Mouse (Mus musculus) frontal cortex, postnatal 25 days (tissue): ENCODE measurements around the gene Bcor.

Experiments
- DNase-seq, 2 experiments: peaks; one replicate each; pipeline ENCODE4 v3.0.0; 2022; ENCODE audit warnings: low spot score in 2 of 2

Gene Bcor

GRCm38 (mm10) chrX:12067031-12067430 is 93.1 kb downstream of the Bcor start:
- DNase-seq: no peak

DNA sequence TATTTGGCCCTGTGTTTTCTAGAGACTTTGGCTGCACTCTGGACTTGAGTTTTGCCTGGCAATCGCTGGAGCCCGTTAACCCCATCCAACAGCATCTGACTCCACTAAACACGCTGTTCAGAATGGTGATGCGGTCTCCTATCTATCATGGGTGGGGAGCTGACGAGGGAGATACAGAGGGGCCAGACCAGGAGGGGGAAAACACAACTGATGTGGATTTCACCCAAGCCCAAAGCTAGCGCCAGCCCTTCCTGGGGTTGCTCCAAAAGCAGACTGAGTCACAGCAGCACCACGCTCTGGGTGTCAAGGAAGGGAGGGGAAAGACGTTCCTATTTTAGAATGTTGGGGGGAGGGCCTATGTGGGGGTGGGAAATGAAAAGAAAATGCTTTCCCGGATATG is 94.4 kb downstream of the Bcor start:
- no peak for DNase-seq

GRCm38 (mm10) chrX:12062932-12063260 is 97.3 kb downstream of the Bcor start:
- DNase-seq: no peak

DNA sequence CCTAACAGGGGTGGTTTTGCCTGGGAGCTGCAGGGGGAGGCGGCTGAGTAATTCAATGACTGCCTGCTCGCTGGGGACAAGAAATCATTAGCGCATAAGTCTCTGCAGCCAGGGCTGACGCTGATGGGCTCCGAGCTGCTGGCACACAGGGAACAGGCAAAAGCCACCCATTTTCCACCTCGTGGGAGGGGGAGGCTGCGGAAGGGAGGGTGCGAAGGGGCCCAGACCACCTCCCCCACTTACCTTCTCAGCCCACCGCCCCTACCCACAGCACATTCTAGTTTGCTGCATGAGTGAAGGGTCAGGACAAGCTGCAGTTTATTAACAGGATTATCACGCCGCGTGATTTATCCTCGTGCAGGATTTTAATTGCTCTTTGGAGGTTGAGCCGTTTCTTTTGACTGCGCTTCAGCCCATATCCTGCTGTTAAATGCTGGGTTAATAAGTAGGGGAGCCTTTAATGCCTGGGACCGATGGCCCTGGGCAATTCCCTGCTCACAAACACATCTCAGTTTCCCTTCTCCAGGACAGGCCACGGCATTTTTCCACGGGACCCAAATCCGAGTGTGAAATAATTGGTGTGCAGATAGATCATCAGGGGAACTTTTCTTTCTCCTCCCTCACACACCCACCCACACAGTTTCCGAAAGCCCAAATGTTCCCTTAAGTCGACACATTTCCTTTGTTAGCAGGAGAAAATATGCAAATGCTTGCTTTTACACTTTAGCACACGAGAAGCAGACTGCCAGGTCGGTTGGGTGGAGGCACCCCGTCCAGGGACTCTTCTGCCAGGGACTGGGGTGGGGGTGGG is 97.8 kb downstream of the Bcor start:
- DNase-seq: no peak

DNA sequence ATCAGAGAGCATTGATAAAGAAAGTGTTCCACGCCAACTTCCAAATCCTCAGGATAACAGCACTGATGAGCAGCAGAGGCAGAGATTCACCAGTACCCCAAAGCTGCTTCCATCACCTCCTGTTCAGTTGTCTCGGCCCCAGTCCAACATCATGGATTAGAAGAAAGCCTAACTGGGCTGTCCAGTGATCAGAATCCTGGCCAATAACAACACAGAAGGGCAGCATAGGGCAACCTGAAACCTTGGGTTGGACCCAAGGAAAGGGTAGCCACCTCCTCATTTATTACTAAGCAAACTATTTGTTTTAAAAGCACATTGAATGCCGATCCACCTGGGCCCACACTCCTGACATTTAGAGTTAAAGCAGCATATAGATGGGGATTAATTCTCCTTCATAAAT is 99.3 kb downstream of the Bcor start:
- no peak for DNase-seq

- DNase-seq: no peak
These were observed 102.9 kb downstream of the Bcor start for GRCm38 (mm10) chrX:12057210-12057609.

- no peak for DNase-seq
These were observed 106.7 kb downstream of the Bcor start for GRCm38 (mm10) chrX:12053315-12053914.

DNA sequence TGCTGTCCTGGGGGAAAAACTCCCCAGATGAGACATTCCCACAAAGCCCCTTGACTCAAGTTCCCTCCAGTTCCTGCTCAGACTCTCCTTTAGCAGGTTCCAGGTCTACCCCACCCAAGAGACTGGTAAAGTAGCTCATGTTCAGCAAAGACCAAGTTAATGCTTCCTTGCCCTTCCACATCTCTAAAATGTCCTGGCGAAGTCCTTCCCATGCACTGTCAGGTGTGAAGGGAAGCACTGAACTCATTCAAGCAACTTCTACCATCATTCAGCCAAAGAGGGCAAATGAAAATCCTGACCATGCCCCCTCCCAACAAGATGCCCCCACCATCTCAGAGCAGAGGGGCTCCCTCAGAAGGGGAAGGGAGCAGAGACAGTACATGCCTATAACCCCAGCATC is 107.5 kb downstream of the Bcor start:
- no peak for DNase-seq

GRCm38 (mm10) chrX:12048721-12049120 is 111.4 kb downstream of the Bcor start:
- no peak for DNase-seq

DNA sequence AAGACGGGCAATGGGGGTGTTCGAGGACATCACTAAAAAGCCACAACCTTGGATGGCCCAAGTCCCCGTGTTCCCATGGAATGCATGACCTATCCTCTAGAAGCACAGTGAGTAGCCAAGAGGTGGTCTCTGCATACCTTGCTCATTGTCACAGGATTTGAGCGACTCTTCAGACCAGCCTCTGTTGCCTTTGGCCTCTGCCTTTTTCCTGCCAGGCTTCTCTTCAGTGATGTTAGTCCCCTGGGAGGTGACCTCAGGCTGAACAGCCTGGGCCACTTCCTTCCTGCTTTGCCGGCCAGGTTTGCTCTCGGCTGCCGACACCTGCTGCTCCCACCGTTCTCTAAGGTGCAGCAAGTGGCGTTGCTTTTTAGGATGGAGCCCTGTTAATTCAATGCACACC is 112.0 kb downstream of the Bcor start:
- no peak for DNase-seq

DNA sequence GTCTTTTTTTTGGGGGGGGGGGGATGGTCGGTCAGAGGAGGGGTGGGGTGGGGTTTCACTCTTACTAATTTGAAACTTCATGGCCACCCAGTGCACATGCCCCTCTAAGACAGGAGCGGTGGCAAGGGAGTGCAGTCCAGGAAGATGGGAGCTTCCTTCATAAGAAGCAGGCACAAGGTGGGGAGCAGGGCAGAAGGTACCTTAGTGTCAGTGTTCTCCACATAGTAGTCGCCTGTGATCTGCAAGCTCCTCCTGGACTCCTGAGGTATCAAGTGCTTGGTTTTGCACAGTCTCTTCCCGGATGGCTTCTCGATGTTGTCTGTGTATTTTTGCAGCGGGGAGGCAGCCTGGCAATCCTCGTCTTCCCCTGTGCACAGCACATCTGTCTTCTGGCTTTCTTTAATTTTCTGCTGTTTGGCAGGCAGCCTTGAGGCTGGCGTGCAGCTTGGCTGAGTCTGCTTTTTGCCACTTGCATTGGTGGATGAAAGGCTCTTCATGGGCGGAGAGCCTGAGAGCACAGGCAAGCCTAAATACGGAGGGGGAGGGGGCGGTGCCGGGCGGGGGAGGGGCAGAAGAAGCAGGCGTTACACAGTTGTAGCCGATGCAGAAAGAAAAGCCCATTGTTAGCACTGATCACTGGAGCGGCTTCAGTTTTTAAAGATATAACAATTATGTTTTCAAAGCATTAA is 112.8 kb downstream of the Bcor start:
- no peak for DNase-seq

DNA sequence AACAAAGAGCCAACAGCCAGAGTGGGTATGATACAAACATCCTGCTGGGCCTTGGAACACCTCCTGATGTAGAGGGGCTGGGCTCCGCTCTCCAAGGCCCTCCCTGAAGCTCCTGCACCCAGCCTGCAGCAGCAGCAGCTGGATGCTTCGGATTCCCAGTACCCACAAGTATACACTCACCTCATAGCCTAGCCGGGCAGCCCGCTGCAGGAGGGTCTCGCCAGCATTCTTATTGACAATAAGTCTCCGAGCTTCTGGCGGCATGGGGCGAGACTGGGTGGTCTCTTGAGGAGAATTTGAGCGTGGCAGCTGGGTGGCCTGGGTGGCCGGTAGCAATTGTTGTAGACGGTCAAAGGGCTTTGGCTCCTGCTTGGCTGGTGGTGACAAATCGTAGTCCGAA is 113.5 kb downstream of the Bcor start:
- DNase-seq: no peak

DNA sequence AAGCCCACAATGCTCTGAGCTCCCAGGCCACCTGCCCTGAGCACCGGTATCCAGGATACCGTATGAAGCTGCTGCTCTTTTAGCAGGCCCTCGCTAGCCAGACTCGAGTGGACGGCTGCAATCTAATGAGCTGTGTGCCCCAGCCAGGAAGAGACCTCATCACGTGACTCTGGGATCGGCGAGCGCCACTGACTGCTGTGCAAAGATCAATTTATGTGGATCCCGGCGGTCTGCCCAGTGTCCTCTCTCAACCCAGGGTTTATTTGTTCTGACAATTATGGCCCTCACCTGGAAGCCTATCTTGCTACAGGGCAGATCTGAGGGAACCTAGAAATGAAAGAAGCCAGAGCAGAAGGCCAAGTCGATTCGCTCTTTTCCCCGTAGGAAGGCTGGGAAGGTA is 116.8 kb downstream of the Bcor start:
- DNase-seq: no peak

- no peak for DNase-seq
These were observed 118.7 kb downstream of the Bcor start for GRCm38 (mm10) chrX:12041453-12041852.

DNA sequence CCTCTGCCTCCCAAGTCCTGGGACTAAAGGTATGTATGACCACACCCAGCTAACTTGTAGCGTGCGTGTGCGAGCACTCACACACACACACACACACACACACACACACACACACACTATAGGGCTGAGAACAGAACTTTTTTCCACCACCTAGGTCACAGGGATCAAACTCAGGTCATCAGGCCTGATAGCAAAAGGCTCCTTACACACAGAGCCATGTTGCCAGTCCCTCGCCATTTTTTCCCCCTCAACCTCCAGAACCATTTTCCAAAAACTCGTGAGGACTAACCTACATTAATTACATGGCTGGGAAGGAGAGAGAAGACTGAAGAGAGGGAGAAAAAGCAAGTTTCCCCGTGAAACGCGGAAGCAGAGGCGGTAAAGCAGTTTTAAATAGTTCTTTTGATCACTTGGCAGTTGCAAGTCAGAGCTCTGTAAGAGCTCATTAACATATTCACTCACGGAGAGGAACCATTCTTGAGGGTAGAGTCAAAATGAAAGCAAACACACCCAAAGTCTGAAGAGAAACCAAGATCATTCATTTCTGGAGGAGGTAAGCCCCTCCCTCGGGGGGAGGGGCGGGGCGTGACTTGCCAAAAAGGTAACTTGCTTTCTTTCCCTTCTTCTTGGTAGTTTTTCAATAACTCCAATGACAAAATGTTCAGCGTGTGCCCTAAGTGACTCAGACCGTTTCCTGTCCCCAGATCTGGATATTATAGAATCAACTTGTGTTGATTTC is 145.3 kb downstream of the Bcor start:
- DNase-seq: no peak

DNA sequence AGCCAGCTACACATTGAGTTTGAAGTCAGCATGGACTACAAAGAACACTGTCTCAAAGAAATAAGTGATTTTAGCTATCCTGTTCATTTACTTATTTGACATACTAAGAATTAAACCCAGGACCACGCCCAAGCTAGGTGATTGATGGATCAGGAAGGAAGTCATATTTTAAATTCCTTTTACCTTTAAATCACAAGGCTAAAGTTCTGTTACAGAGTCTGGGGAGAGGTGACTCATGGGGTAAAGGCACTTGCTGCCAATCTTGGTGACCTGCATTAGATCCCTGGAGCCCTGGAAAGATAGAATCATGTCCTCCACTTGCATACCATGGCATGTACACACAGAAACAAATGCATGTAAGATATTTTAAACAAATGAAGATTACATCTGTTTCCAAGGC is 149.5 kb downstream of the Bcor start:
- no peak for DNase-seq

DNA sequence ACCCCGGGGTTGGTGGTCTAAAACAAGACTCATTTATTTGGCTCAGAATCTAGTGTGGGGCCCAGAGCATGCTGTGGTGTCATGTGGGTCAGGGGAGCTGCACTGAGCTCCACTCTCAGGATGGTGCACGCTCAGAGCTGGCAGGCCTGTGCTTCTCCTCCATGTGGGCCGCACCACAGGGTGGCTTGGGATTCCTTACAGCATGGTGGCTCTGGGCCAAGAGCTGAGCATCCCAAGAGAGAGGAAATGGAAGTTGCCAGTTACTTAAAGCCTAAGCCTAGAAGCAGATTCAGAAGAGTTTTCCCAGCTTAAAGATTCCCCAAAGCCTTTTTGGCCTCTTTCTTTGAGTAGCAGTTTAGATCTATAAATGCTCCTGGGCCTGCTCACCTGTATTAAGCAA is 151.1 kb downstream of the Bcor start:
- no peak for DNase-seq

DNA sequence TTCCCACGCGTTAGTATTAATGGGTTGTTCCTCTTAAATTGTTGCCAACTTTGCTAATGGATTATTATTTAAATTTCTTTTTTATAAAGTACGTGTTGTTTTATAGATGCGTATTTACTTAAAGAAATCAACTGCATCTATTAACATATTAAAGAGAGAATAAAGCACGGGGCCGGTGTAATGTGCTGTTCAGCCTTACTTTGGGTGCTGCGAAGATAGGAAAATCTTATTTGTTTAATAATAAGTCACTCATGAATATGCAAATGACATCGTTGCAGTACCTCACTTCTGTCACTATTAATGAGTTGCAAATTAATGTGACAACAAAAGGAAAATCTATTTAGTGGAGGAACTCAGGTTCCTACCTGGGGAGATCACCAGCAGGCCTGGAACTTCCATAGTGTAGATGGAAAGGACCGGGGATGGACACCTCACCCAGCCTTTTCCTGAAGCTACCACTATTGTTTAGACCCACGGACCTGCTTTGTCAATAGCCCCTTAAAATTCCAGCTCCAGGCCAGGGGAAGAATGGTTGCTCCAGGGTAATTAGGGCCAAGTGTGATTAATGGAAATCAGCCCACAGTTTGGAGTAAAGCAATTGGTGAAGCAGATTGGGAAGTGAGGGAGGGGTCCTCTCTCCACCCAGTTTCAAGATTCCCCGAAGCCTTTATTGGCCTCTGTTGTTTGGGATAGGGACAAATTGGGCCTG is 152.2 kb downstream of the Bcor start:
- no peak for DNase-seq

DNA sequence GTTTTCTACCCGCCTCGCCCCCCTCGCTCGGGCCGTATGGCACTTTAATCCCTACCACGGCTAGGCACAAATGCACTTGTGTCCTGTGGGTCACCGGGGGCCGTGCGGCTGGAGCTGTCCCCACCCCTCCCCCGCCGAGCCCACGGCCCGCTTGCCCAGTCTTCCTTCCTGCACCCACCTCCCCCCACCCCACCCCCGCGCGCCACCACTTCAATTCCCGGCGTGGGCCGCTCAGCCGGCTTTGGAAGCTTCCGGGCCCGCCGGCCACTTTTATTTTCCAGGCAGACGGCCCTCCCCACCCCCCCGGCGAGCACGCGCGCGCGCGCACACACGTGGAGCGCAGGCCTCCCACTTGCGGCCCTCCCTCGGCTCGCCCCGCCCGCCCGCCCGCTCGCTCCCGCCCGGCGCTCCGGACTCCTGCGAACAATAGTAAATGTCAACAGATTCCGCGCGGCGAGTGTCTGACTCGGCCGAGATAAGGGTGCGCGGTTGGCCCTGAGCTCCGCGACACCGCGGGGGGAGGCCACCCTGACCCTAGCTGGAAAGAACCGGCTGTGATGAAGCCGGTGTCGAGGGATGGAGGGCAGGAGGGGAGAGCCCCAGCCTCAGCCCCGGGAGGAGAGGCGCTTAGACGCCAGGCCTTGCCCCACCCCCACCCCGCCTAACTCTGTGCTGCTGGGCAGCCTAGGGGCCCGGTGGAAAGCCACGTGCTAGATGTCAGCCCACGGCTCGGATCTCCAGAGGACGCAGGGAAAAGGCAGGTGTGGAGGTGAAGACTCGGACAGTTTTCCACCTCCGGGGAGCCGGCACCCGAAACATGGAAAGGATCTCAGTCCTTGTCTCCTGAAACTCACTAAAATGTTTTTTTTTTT is 153.0 kb downstream of the Bcor start:
- DNase-seq: no peak

DNA sequence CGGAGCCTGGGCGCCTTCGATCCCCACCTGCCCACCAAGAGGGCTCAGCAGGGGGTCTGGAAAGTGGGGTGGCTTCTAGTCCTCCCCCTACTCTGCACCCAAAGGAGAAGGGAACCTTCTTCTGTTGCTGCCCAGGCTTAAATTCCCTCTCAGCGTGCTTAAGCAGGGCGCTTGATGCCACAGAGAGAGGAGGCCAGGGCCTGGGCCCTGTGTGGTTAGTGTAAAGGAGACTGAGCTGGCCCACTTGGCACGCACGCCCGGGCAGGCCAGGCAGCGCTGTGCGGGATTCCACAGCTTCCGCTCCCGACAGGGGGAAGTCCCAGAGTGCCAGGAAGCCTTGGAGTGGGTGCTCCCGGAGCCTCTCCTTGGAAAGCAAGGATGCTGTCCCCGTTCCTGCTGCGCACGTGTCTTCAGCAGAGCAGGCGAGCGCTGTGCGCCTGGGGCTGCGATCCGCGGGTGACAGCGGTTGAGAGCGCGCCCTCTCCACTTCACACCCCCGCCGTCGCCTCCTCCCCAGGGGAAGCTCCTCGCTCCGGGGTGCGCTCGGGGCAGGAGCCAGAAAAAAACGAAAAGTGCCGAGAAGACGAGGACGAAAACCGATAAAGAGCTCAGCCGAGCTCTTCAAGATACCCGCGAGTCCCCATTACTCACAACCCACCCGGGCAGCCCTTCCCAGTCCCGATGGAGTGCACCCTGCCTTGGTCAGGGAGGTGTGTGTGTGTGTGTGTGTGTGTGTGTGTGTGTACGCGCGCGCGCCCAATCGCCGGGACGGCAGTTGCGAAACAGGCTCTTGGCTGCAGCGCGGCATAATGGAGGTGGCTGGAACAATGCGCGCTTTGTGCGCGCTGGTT is 153.9 kb downstream of the Bcor start:
- DNase-seq: no peak
